Mouse (Mus musculus): ENCODE results near the gene Ceacam2.
A peak's percentile ranks its signal among the peaks of the same experiment; 100 is the strongest.
"Not testable (repeated sequence)": the region's sequence is repeated elsewhere in the genome, so short reads cannot be mapped to it uniquely, and the experiment has no call there.

Gene Ceacam2

GRCm38 (mm10) chr7:25480791-25481190, 58.9 kb downstream of the Ceacam2 start:
- not testable (repeated sequence) for DNase-seq

GRCm38 (mm10) chr7:25479440-25479839, 60.2 kb downstream of the Ceacam2 start:
- DNase-seq, result peak; percentile 40

GRCm38 (mm10) chr7:25477752-25478093, 61.9 kb downstream of the Ceacam2 start:
- DNase-seq, result not testable (repeated sequence)

GRCm38 (mm10) chr7:25477091-25477751, 62.4 kb downstream of the Ceacam2 start, which contains the start of gene Ceacam1:
Gene Ceacam1, minus strand, starts transcription at chr7:25477603.
- peak; percentile 59 for DNase-seq

GRCm38 (mm10) chr7:25471821-25472220, 67.8 kb downstream of the Ceacam2 start:
- not testable (repeated sequence) for DNase-seq
